Mouse (Mus musculus) c-Kit-positive CD71-positive TER-119-negative erythroid progenitor cells, embryonic 14.5 days (primary cell): ENCODE data around the gene Gpr146.

Source experiments
- DNase-seq: peaks from one replicate; pipeline ENCODE4 v3.0.0-alpha.2; 2013; ENCODE audit warnings: low read depth

The Gpr146 gene

GRCm38 (mm10) chr5:139429818-139430341 is 52.4 kb downstream of the Gpr146 start:
- no peak for DNase-seq

- DNase-seq = no peak
These were observed 54.8 kb downstream of the Gpr146 start for GRCm38 (mm10) chr5:139432333-139432732.

DNA sequence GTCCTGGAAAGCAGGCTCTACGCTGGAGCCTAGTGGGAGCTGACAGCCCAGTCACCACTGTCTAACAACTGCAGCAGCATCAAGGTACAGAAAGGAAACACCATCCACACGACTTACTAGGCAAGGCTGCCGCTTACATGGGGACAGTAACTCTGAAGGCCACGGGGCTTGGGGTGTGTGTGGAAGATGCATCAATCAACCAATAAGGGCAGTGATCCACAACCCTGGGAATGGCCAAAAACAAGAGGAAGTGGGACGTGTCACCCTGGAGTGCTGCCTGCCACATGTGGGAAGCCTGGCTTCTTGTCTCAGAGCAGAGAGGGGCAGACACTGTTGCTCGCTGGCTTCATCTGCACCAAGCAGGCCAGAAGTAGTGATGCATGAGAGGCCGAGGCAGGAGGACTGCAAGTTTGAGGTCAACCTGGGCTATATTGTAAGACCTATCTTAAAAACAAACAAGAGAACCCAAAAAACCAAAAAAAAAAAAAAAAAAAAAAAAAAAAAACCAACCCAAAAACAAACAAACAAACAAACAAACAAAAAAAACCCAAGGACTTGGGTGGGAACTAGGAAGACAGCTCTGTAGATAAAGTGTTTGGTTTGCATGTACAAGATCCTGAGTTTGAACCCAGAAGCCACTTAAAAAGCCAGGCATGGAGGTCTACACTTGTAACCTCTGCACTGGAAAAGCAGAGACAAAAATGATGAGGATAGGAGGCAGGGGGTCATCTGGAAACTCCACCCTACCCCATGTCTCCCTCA is 55.4 kb downstream of the Gpr146 start:
- no peak for DNase-seq

GRCm38 (mm10) chr5:139433842-139434568 is 56.5 kb downstream of the Gpr146 start:
- DNase-seq = no peak

- DNase-seq = no peak
These were observed 57.4 kb downstream of the Gpr146 start for GRCm38 (mm10) chr5:139434940-139435339.

DNA sequence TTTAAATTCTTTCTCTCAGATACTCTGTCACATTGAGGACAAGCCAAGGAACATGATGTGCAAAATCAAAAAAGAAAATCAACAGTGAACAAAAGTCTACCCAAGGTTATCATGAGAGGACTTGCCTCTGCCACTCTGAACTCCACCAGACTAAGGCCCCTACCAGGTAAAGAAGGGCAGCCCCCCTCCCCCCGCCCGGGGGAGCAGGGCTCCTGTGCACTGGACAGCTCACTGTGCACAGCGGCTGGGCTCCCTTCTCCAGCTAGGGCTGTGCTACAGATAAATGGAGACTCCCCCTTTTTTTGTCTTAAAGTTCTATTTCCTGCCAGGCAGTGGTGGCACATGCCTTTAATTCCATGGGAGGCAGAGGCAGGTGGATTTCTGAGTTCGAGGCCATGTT is 60.3 kb downstream of the Gpr146 start:
- DNase-seq = no peak

GRCm38 (mm10) chr5:139438440-139438839 is 60.9 kb downstream of the Gpr146 start:
- no peak for DNase-seq

DNA sequence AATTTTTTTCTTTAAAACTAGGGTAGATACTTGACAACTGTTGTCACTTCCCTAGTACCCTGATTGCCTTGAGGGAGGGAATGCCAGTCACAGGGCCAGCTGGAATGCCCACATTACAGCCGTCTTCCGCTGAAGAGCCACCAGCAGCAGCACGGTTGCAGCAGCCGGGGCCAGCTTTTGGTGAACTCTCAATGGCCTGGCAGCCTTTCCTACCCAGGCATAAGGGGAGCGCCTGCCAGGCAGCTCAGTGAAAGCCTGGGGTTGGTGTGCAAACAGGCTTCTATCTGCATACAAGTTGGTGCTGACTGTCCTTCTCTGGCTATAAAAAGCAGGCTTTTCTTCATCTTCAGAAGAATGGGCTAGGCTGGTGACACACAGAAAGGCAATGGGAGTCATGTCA is 63.0 kb downstream of the Gpr146 start:
- no peak for DNase-seq

- no peak for DNase-seq
These were observed 63.6 kb downstream of the Gpr146 start for GRCm38 (mm10) chr5:139440926-139441725.

- no peak for DNase-seq
These were observed 64.2 kb downstream of the Gpr146 start for GRCm38 (mm10) chr5:139441726-139442018.

- no peak for DNase-seq
These were observed 64.9 kb downstream of the Gpr146 start for GRCm38 (mm10) chr5:139442428-139442827.

DNA sequence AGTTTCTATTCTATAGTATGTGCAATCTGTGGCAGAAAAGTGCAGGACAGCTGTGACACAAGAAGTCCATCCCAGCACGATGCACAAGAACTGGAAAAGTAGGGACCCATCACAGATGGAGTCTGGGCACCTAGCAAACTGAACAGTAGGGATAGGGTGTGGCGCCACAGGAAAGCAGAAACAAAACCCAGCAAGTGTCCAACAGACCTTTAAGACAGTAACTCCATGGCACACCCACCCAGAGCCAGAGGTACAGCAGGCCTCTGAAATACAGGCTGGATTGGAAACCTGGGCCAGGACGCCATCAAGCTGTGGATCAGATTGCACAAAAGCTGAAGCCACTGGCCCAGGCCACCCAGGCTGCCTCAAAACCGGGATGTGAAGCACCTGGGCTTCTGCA is 65.5 kb downstream of the Gpr146 start:
- DNase-seq = no peak

DNA sequence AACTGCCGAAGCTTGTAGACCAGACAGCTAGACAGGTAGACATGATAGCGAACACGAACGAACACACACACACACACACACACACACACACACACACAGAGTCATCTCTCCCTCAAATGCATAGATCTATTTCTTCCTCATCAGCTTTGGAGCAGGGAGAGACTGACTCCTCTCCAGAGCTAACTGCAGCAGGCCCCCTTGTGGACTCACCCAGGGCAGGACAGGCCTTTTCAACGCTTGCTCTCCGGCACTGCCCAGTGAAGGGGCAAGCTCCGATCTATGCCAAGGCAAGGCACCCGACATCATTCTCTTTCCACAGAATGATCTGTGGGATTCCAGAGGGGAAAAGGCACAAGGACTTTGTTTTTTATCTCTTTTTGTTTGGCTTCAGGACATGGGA is 67.8 kb downstream of the Gpr146 start:
- DNase-seq = no peak
